Mouse (Mus musculus) kidney, adult 11 months (tissue): ENCODE measurements around the gene Ahsa1.
A peak's percentile ranks its signal among the peaks of the same experiment; 100 is the strongest.
"Not testable (repeated sequence)": the region's sequence is repeated elsewhere in the genome, so short reads cannot be mapped to it uniquely, and the experiment has no call there.

Experiments used
- DNase-seq: peaks from one replicate; pipeline ENCODE4 v3.0.0; 2022

The Ahsa1 gene

DNA sequence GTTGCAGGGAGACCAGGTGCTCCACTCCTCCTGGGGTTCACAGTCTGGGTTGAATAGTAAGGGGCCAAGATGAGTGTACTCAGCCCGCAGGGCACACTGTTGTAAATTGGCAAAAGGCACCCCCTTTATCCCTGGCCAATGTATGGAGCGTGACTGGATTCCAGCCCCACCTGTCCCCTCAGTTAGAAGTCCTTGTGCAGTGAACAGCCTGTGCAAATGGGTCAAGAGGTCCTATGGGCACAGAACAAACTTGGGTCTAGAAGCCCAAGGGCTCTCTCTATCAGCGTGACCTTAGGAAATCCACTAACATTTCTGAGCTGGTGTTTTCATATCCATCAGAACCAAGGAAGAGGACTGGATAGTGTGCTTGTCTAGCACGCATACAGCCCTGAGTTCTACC is 16.5 kb downstream of the Ahsa1 start:
- DNase-seq = no peak

- DNase-seq = no peak
Measured at GRCm38 (mm10) chr12:87283706-87284105, 17.4 kb downstream of the Ahsa1 start.

DNA sequence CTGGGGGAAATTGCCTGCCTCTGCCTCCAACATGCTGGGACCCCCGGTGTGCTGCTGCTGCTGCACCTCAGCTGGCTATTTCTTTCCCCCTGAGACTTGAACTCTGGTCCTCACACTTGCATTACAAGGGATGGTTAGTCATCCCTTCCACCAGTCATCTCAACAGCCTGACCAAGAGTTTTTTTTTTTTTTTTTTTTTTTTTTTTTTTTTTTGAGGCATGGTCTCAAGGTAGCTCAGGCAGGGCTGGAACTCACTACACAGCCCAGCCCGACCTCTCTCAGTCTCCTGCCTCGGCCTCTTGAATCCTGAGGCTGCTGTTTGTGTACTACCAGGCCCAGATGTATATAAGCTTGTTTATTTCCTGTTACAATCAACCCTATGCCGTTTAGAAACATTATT is 18.0 kb downstream of the Ahsa1 start:
- no peak for DNase-seq

DNA sequence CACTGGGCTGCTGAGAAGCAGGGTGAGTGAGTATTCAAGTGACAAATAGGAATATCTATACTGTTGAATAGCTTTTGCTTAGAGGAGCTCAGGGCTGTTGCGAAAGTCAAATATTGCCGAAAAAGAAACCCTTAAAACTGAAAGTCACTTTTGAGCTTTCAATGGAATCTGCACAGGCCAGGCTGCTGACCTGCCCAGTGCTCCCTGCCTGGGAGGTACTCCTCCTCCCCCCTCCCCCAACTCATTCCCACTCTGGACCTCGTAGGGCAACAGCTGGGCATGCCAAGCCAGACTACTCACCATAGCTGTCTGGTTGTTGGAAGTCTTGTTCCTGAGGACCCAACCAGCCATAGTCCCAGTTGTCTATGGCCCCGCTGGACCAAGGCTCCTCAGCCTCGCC is 18.4 kb downstream of the Ahsa1 start:
- DNase-seq = no peak

DNA sequence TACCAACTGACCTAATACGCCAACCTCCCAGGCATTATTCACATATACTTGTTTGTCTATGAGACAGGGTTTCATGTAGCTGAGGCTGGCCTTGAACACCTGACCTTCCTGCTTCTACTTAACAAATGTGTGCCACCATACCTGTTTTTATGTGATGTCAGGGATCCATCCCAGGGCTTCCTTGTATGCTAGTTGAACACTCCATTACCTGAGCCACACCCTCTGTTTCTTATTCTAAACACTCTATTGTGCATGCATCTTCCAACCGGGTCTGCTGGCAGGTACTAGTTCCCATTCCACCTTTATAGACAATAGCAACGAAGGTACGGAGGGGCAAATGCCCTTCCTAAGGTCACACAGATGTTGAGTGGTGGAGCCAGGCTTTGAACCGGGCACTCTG is 22.8 kb downstream of the Ahsa1 start:
- DNase-seq = no peak

DNA sequence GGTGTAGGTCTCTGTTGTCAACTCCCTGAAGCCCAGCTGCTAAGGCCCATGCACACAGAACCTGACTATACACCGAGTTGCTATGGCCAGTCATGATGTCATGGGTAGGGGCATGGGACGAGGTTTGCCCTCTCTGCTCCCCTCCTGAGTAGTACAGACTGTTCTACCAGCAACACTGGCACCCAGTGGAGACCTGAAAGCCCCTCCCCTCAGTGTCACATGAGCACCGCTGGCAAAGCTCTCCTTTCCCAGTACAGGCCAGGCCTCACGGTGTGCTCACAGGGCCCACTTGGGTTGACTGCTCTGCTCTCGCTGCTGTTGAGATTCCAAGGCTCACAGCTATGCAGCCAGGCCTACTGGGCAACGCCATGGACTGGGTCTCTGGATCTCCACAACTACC is 27.7 kb downstream of the Ahsa1 start:
- DNase-seq = no peak

- DNase-seq = peak; percentile 4
Measured at GRCm38 (mm10) chr12:87299037-87299656, 32.9 kb downstream of the Ahsa1 start.

GRCm38 (mm10) chr12:87299657-87300440 is 33.6 kb downstream of the Ahsa1 start, which contains the start of gene Ism2:
TSS of gene Ism2 (minus strand) at chr12:87299705.
- DNase-seq = peak; percentile 7

GRCm38 (mm10) chr12:87300441-87300690 is 34.1 kb downstream of the Ahsa1 start:
- peak; percentile 5 for DNase-seq

- no peak for DNase-seq
Measured at GRCm38 (mm10) chr12:87301189-87301588, 34.9 kb downstream of the Ahsa1 start.

DNA sequence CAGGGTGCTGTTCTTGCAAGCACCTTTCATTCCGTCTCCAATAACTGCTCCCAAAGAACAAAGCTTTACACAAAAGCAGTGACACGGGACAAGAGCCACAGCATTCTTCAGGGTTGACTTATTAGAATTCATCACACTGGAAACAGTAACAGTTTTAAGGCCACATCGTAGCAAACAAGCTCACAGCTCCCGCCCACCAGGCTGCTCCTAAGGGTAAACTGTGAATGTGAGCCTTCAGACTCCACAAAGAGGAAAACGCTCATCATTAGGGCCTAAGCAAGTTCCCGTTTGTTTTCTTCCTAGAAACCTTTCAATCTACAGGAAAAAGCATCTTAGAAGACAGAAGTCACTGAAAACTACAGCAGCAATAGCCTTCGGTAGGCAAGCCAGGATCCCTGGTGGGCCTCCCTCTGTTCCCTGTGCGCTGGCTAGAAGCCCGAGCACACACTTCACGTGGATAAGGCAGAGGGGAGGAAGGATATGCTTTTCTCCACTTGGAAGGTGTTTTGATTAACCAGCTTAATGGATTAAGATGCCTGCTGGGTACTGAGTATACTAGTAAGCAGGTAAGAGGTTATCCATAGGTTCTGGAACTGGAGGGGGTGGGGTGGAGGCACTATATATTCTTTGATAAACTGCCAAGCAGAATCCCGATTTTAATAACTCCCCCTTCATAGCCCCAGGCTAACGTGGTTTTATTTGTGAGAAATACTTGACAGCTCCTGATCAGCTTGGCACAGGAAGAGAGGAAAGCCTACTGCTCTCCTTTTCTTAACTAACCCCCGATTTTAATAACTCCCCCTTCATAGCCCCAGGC is 39.7 kb downstream of the Ahsa1 start:
- no peak for DNase-seq

- DNase-seq = not testable (repeated sequence)
Measured at GRCm38 (mm10) chr12:87306584-87306844, 40.2 kb downstream of the Ahsa1 start.

DNA sequence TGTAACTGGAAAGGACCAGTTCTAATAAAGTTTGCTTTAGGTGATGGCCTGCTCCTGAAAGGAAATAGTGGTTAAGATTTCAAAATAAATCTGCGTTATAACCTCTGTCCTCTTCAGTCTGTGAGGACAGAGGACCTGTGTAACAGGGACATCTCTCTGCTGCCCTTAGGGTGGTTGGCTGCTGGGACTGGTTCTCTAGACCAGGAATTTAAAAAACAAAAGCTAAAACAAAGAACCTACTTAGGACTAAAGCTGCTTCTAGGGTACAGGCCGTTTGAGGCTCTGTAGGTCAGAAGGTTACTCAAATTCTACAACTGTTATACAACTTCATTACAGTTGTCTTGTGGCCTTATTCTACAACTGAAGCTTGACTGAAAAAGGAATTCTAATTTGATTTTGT is 46.8 kb downstream of the Ahsa1 start:
- no peak for DNase-seq

GRCm38 (mm10) chr12:87317951-87318350 is 51.7 kb downstream of the Ahsa1 start:
- no peak for DNase-seq

DNA sequence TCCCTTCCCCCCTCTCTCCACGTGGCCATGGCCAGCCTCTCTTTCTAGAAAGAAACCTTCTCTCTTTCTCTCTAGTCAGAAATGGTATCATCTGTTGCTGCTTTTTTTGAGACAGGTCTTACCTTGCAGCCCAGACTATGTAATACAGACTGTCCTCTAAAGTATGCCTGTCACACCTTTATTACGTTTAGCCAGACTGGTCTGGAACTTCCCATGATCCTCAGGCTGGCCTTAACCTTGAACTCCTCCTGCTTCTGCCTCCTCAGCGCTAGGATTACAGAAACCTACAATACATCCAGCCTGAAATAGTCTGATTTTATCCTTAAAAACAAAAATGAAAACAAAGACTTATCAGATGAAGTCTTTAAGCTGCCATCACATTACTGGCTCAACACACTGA is 53.0 kb downstream of the Ahsa1 start:
- DNase-seq = no peak
